In the genomic region with DNA sequence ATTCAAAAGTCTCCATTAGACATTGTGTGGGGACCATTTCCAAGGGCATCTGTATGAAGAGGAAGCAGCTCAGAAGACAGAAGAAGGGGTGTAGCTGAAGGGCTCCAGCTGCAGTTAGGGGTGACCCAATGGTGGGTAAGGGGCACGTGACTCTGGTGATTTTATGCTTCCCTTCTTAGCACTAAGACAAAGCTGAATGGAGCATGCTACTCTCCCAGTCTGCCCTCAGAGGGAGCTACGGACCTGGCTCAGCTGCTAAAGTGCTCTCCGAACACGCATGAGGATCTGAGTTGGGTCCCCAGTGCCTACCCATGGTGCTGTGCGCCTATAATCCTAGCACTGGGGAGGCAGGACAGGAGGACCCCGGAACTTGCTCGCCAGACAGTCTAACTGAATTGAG, we compare ENCODE assay signal across 15 mouse cellular contexts. TPM values are rescaled to one million over a fixed set of nuclear protein-coding genes. Genes with fewer than 3 reads are reported as not detected.
DNase-seq lines count a peak whose midpoint lies in the region; ATAC-seq lines count a peak whose summit lies in the region.
"Had no signal": no experiment of that assay in that cellular context is flagged by ENCODE, and none has a peak within 500 bp of the region (broad histone marks: within the 10 kb centered on the region; RNA-seq: fewer than 3 reads in every experiment).

No protein-coding gene starts in this region.

- H3K27me3 ChIP-seq in midbrain, embryonic 12.5 days, result peaks cover 16% of the 10 kb centered on the region
- H3K27me3 ChIP-seq in midbrain, embryonic 10.5 days (ENCODE audit: low read depth, poor library complexity, severe bottlenecking), result peaks cover 11% of the 10 kb centered on the region; the same call in 1 of the 2 replicates
- no peaks in the 10 kb centered on the region for H3K27me3 ChIP-seq in hindbrain, embryonic 14.5 days (ENCODE audit: control insufficient read depth, insufficient read depth, low read length)

- peak; percentile 79 for DNase-seq in heart, adult 11 months
- DNase-seq in heart, adult 18-20 months, result no peak
- no peak for DNase-seq in midbrain, embryonic 10.5 days (ENCODE audit: low spot score)
- no peak for DNase-seq in hindbrain, embryonic 14.5 days (ENCODE audit: low spot score)
- DNase-seq in T-cell, adult 2 months (ENCODE audit: low spot score), result no peak
- no peak for DNase-seq in testis, postnatal 10 days (ENCODE audit: low spot score)
- DNase-seq: kidney, postnatal 36 days; layer of hippocampus, postnatal 36 days; liver, postnatal 0 days; thymus, adult 18-20 months had no signal

- no peak overlapping the region for H3K27ac ChIP-seq in midbrain, embryonic 12.5 days (replicated peaks)
- H3K27ac ChIP-seq in midbrain, embryonic 10.5 days (replicated peaks), result no peak overlapping the region
- H3K27ac ChIP-seq in hindbrain, embryonic 14.5 days, result no peak overlapping the region
- H3K27ac ChIP-seq: embryonic facial prominence, embryonic 13.5 days; heart, embryonic 15.5 days; limb, embryonic 13.5 days; macrophage had no signal

- WGBS in midbrain, embryonic 12.5 days, result 60% methylated on average over 7 of the region's 7 CpGs
- 63% methylated on average over 7 of the region's 7 CpGs for WGBS in midbrain, embryonic 10.5 days
- 52% methylated on average over 7 of the region's 7 CpGs for WGBS in hindbrain, embryonic 14.5 days

- no peaks in the 10 kb centered on the region for H3K9me3 ChIP-seq in midbrain, embryonic 12.5 days
- H3K9me3 ChIP-seq in midbrain, embryonic 10.5 days (replicated peaks), result no peaks in the 10 kb centered on the region
- H3K9me3 ChIP-seq in hindbrain, embryonic 14.5 days (ENCODE audit: control insufficient read depth, low read length), result no peaks in the 10 kb centered on the region
- H3K9me3 ChIP-seq: embryonic facial prominence, embryonic 13.5 days; heart, embryonic 15.5 days; limb, embryonic 13.5 days had no signal

- H3K4me2 ChIP-seq in midbrain, embryonic 12.5 days (replicated peaks), result no peak overlapping the region
- no peak overlapping the region for H3K4me2 ChIP-seq in hindbrain, embryonic 14.5 days (replicated peaks)
- H3K4me2 ChIP-seq: embryonic facial prominence, embryonic 13.5 days; heart, embryonic 15.5 days; limb, embryonic 13.5 days had no signal

- no peak overlapping the region for H3K4me3 ChIP-seq in midbrain, embryonic 12.5 days
- H3K4me3 ChIP-seq in midbrain, embryonic 10.5 days, result no peak overlapping the region
- H3K4me3 ChIP-seq in hindbrain, embryonic 14.5 days (replicated peaks; ENCODE audit: low read length), result no peak overlapping the region
- H3K4me3 ChIP-seq: embryonic facial prominence, embryonic 13.5 days; heart, embryonic 15.5 days; limb, embryonic 13.5 days had no signal

- 0 out of 2 replicates have a peak, but pooled peaks have one; percentile 24 for ATAC-seq in midbrain, embryonic 12.5 days (ENCODE audit: low FRiP score, low read depth)
- ATAC-seq in hindbrain, embryonic 14.5 days (ENCODE audit: low FRiP score), result peak; percentile 36; the same call in 1 of the 2 replicates
- ATAC-seq: liver, postnatal 0 days had no signal

- H3K4me1 ChIP-seq in midbrain, embryonic 12.5 days, result no peaks in the 10 kb centered on the region
- peaks cover 9% of the 10 kb centered on the region; the same call in 1 of the 2 replicates for H3K4me1 ChIP-seq in midbrain, embryonic 10.5 days
- no peaks in the 10 kb centered on the region for H3K4me1 ChIP-seq in hindbrain, embryonic 14.5 days (replicated peaks; ENCODE audit: control insufficient read depth, insufficient read depth, low read length)
- H3K4me1 ChIP-seq: heart, embryonic 15.5 days had no signal

- H3K9ac ChIP-seq in midbrain, embryonic 12.5 days (replicated peaks), result no peak overlapping the region
- no peak overlapping the region for H3K9ac ChIP-seq in hindbrain, embryonic 14.5 days
- H3K9ac ChIP-seq: embryonic facial prominence, embryonic 13.5 days; heart, embryonic 15.5 days; limb, embryonic 13.5 days; liver, postnatal 0 days had no signal

- H3K36me3 ChIP-seq in midbrain, embryonic 12.5 days, result no peaks in the 10 kb centered on the region
- H3K36me3 ChIP-seq in midbrain, embryonic 10.5 days, result no peaks in the 10 kb centered on the region
- H3K36me3 ChIP-seq in hindbrain, embryonic 14.5 days (replicated peaks; ENCODE audit: control insufficient read depth, insufficient read depth), result no peaks in the 10 kb centered on the region
- H3K36me3 ChIP-seq: embryonic facial prominence, embryonic 13.5 days; heart, embryonic 15.5 days; limb, embryonic 13.5 days had no signal

RNA-seq across cellular contexts. Expression of gene Ppp4r2, which starts 52.0 kb away (rescaled TPM):
- total RNA-seq in heart, adult 18-20 months (2021), result 10 to 100 TPM; 47.2 to 52.9 TPM
- 28.0 and 29.4 TPM in 2 replicates for polyA plus RNA-seq in midbrain, embryonic 12.5 days (2016; fragmentation: Nextera tagmentation; extraction: Ambion mirVana)
- 22.7 and 23.0 TPM in 2 replicates for polyA plus RNA-seq in midbrain, embryonic 10.5 days (2016; fragmentation: Nextera tagmentation; extraction: Ambion mirVana)
- 26.6 and 27.0 TPM in 2 replicates for polyA plus RNA-seq in hindbrain, embryonic 14.5 days (2014; fragmentation: Nextera tagmentation; extraction: Ambion mirVana)
